Mouse (Mus musculus): ENCODE results near the gene Pde4d.

Gene Pde4d

GRCm38 (mm10) chr13:109437231-109437776 lies 987.6 kb downstream of the Pde4d start:
- POLR2A ChIA-PET = interaction anchor here in 1 of 4 experiments (1.1 kb wide), 1 partner anchor 15 kb away, joined by 3 read pairs; no protein-coding TSS in a partner anchor

GRCm38 (mm10) chr13:109439436-109440161 lies 989.9 kb downstream of the Pde4d start:
- POLR2A ChIA-PET = no interaction called here
- CTCF ChIA-PET = interaction anchor here in 1 of 4 experiments (0.7 kb wide), 2 partner anchors 135 to 1085 kb away, joined by 3 to 4 read pairs; no protein-coding TSS in a partner anchor

More at GRCm38 (mm10) chr13:109437231-109437776, 987.6 kb downstream of the Pde4d start:
- CTCF ChIA-PET = interaction anchor here in 1 of 4 experiments (0.6 kb wide), 1 partner anchor 29 kb away, joined by 3 read pairs; no protein-coding TSS in a partner anchor

- ChIA-PET POLR2A (interaction anchor here in 2 of 4 experiments (0.8 to 1.4 kb wide), 3 partner anchors 32 to 245 kb away, joined by 3 read pairs; no protein-coding TSS in a partner anchor), CTCF (interaction anchor here (0.7 to 1.4 kb wide), 8 partner anchors 34 to 1085 kb away, joined by 3 to 5 read pairs (median 3); no protein-coding TSS in a partner anchor)
These were observed 990.6 kb downstream of the Pde4d start for GRCm38 (mm10) chr13:109440331-109440730.

GRCm38 (mm10) chr13:109440881-109441280 lies 991.1 kb downstream of the Pde4d start:
- CTCF ChIA-PET = interaction anchor here (0.7 to 1.4 kb wide), 7 partner anchors 34 to 212 kb away, joined by 3 to 5 read pairs (median 3); no protein-coding TSS in a partner anchor
- POLR2A ChIA-PET = interaction anchor here in 3 of 4 experiments (0.5 to 1.4 kb wide), 4 partner anchors 13 to 244 kb away, joined by 3 read pairs; no protein-coding TSS in a partner anchor

- CTCF ChIA-PET = interaction anchor here in 3 of 4 experiments (0.6 to 1.4 kb wide), 7 partner anchors 12 to 212 kb away, joined by 3 to 4 read pairs (median 3); no protein-coding TSS in a partner anchor
These were observed 991.7 kb downstream of the Pde4d start for GRCm38 (mm10) chr13:109441401-109441973.

GRCm38 (mm10) chr13:109446138-109446537 lies 996.4 kb downstream of the Pde4d start:
- ChIA-PET CTCF (no interaction called here), POLR2A (interaction anchor here in 1 of 4 experiments (0.9 kb wide), 1 partner anchor 93 kb away, joined by 4 read pairs; no protein-coding TSS in a partner anchor)

More at GRCm38 (mm10) chr13:109441401-109441973, 991.7 kb downstream of the Pde4d start:
- POLR2A ChIA-PET = interaction anchor here in 3 of 4 experiments (0.5 to 1.4 kb wide), 4 partner anchors 13 to 244 kb away, joined by 3 to 4 read pairs (median 3); no protein-coding TSS in a partner anchor

- POLR2A ChIA-PET = no interaction called here
- CTCF ChIA-PET = no interaction called here
These were observed 998.4 kb downstream of the Pde4d start for GRCm38 (mm10) chr13:109448121-109448520.

- ChIA-PET POLR2A (interaction anchor here in 1 of 4 experiments (1.4 kb wide), 1 partner anchor 23 kb away, joined by 3 read pairs; no protein-coding TSS in a partner anchor), CTCF (interaction anchor here in 1 of 4 experiments (0.6 to 2.0 kb wide), 2 partner anchors 34 to 1054 kb away, joined by 3 to 4 read pairs; no protein-coding TSS in a partner anchor)
These were observed 1024.6 kb downstream of the Pde4d start for GRCm38 (mm10) chr13:109474344-109474743.

- ChIA-PET CTCF (no interaction called here), POLR2A (no interaction called here)
These were observed 1031.7 kb downstream of the Pde4d start for GRCm38 (mm10) chr13:109481446-109481845.

GRCm38 (mm10) chr13:109486166-109486565 lies 1036.4 kb downstream of the Pde4d start:
- POLR2A ChIA-PET = no interaction called here
- CTCF ChIA-PET = interaction anchor here in 1 of 4 experiments (0.6 kb wide), 1 partner anchor 247 kb away, joined by 8 read pairs; no protein-coding TSS in a partner anchor

- POLR2A ChIA-PET = no interaction called here
- CTCF ChIA-PET = no interaction called here
These were observed 1037.6 kb downstream of the Pde4d start for GRCm38 (mm10) chr13:109487378-109487777.

GRCm38 (mm10) chr13:109490853-109491252 lies 1041.1 kb downstream of the Pde4d start:
- ChIA-PET CTCF (no interaction called here), POLR2A (no interaction called here)

- ChIA-PET POLR2A (interaction anchor here in 1 of 4 experiments (1.0 kb wide), 1 partner anchor 253 kb away, joined by 6 read pairs; no protein-coding TSS in a partner anchor), CTCF (no interaction called here)
These were observed 1042.1 kb downstream of the Pde4d start for GRCm38 (mm10) chr13:109491829-109492228.

- POLR2A ChIA-PET = interaction anchor here in 1 of 4 experiments (0.7 kb wide), 1 partner anchor 232 kb away, joined by 3 read pairs; no protein-coding TSS in a partner anchor
- CTCF ChIA-PET = no interaction called here
These were observed 1050.6 kb downstream of the Pde4d start for GRCm38 (mm10) chr13:109500336-109500735.

- POLR2A ChIA-PET = interaction anchor here in 1 of 4 experiments (1.3 kb wide), 1 partner anchor 23 kb away, joined by 3 read pairs; no protein-coding TSS in a partner anchor
- CTCF ChIA-PET = no interaction called here
These were observed 1053.0 kb downstream of the Pde4d start for GRCm38 (mm10) chr13:109502796-109503195.

- ChIA-PET POLR2A (no interaction called here), CTCF (no interaction called here)
These were observed 1057.0 kb downstream of the Pde4d start for GRCm38 (mm10) chr13:109506754-109507153.

GRCm38 (mm10) chr13:109508472-109508871 lies 1058.7 kb downstream of the Pde4d start:
- ChIA-PET POLR2A (interaction anchor here in 1 of 4 experiments (0.6 kb wide), 1 partner anchor 66 kb away, joined by 3 read pairs; no protein-coding TSS in a partner anchor), CTCF (interaction anchor here in 2 of 4 experiments (0.6 to 0.9 kb wide), 2 partner anchors 11 to 40 kb away, joined by 5 to 7 read pairs; no protein-coding TSS in a partner anchor)

GRCm38 (mm10) chr13:109518194-109518593 lies 1068.4 kb downstream of the Pde4d start:
- ChIA-PET CTCF (interaction anchor here in 2 of 4 experiments (0.5 to 1.9 kb wide), 4 partner anchors 176 to 289 kb away, joined by 3 to 11 read pairs (median 4); no protein-coding TSS in a partner anchor), POLR2A (interaction anchor here in 1 of 4 experiments (0.6 to 1.8 kb wide), 2 partner anchors 279 kb away, joined by 4 to 5 read pairs; no protein-coding TSS in a partner anchor)
